Mouse (Mus musculus) hindbrain, embryonic 10.5 days (tissue): Measurements from ENCODE around the gene Madcam1. TPM values are rescaled to one million over a fixed set of nuclear protein-coding genes. Genes with fewer than 3 reads are reported as not detected.

ENCODE experiments used
- DNase-seq: peaks from one replicate; pipeline ENCODE4 v3.0.0-alpha.2; 2017; ENCODE audit warnings: low spot score
- H3K27ac ChIP-seq: fragments of 300-500 bp; sonication (generic); 2 replicates; pipeline ENCODE4 v1.5.1; 2016; ENCODE audit warnings: mild to moderate bottlenecking, moderate library complexity
- H3K27me3 ChIP-seq: fragments of 300-500 bp; sonication (generic); 2 replicates; pipeline ENCODE4 v1.6.1; 2016; ENCODE audit warnings: mild to moderate bottlenecking; ENCODE audit not compliant: poor library complexity, insufficient read depth, severe bottlenecking
- H3K36me3 ChIP-seq: fragments of 300-500 bp; sonication (generic); 2 replicates; pipeline ENCODE4 v1.6.1; 2016; ENCODE audit warnings: mild to moderate bottlenecking, moderate library complexity
- H3K4me1 ChIP-seq: fragments of 300-500 bp; sonication (generic); replicated peaks from 2 replicates; pipeline ENCODE4 v1.6.1; 2016; ENCODE audit warnings: mild to moderate bottlenecking
- H3K4me3 ChIP-seq: fragments of 300-500 bp; sonication (generic); 2 replicates; pipeline ENCODE4 v1.5.1; 2016; ENCODE audit warnings: mild to moderate bottlenecking, moderate library complexity
- H3K9me3 ChIP-seq: fragments of 300-500 bp; sonication (generic); 2 replicates; pipeline ENCODE4 v1.6.1; 2016; ENCODE audit warnings: mild to moderate bottlenecking, moderate library complexity
- WGBS: fragments of 180-500 bp; shearing (Covaris S2); methylation state at CpG from one replicate; pipeline ENCODE4 v1.1.7; 2016; 5-methylcytosine and 5-hydroxymethylcytosine counted together
- polyA plus RNA-seq: library from polyadenylated mRNA; unstranded; fragments of >200 nt; fragmentation: Nextera tagmentation; extraction: Ambion mirVana; gene quantifications from 2 replicates; pipeline ENCODE4 v1.2.1, GENCODE M21; 2016

Madcam1 gene
- polyA plus RNA-seq, 1 experiment from 2014 or later, result 1.5 TPM

- DNase-seq, result peak; percentile 86
- H3K4me3 ChIP-seq, result peak overlapping the region; percentile 77
- under 1% methylated on average over 47 of the region's 47 CpGs for WGBS
These were observed 5.3 kb downstream of the Madcam1 start for GRCm38 (mm10) chr10:79669576-79670057.

GRCm38 (mm10) chr10:79670071-79670888, 5.9 kb downstream of the Madcam1 start:
- no peaks in the 10 kb centered on the region for H3K9me3 ChIP-seq

More at GRCm38 (mm10) chr10:79669576-79670057, 5.3 kb downstream of the Madcam1 start:
- Histone ChIP-seq H3K27ac (peak overlapping the region; percentile 98), H3K4me1 (peaks cover 32% of the 10 kb centered on the region), H3K36me3 (peaks cover 31% of the 10 kb centered on the region), H3K9me3 (no peaks in the 10 kb centered on the region), H3K27me3 (no peaks in the 10 kb centered on the region)

GRCm38 (mm10) chr10:79671396-79672087, 7.2 kb downstream of the Madcam1 start:
- H3K4me3 ChIP-seq, result peak overlapping the region; percentile 77
- H3K9me3 ChIP-seq, result 0 out of 2 replicates have a peak, but pooled peaks cover 3% of the 10 kb centered on the region
- H3K36me3 ChIP-seq, result peaks cover 44% of the 10 kb centered on the region
- 71% methylated on average over 6 of the region's 6 CpGs for WGBS
- peaks cover 6% of the 10 kb centered on the region for H3K27me3 ChIP-seq
- H3K27ac ChIP-seq, result peak overlapping the region; percentile 66
- DNase-seq, result no peak
- peaks cover 39% of the 10 kb centered on the region for H3K4me1 ChIP-seq

More at GRCm38 (mm10) chr10:79670071-79670888, 5.9 kb downstream of the Madcam1 start:
- 35% methylated on average over 15 of the region's 15 CpGs for WGBS
- Histone ChIP-seq H3K4me1 (peaks cover 33% of the 10 kb centered on the region), H3K27me3 (no peaks in the 10 kb centered on the region), H3K27ac (peak overlapping the region; percentile 98), H3K4me3 (peak overlapping the region; percentile 77), H3K36me3 (peaks cover 33% of the 10 kb centered on the region)
- DNase-seq, result no peak

- H3K4me1 ChIP-seq, result peaks cover 39% of the 10 kb centered on the region
- H3K9me3 ChIP-seq, result 0 out of 2 replicates have a peak, but pooled peaks cover 3% of the 10 kb centered on the region
- H3K36me3 ChIP-seq, result peaks cover 46% of the 10 kb centered on the region
- 69% methylated on average over 3 of the region's 3 CpGs for WGBS
- peak overlapping the region; percentile 16 for H3K4me3 ChIP-seq
- H3K27me3 ChIP-seq, result peaks cover 6% of the 10 kb centered on the region
- DNase-seq, result no peak
- H3K27ac ChIP-seq, result peak overlapping the region; percentile 66
These were observed 7.7 kb downstream of the Madcam1 start for GRCm38 (mm10) chr10:79672088-79672455.

- H3K9me3 ChIP-seq, result 0 out of 2 replicates have a peak, but pooled peaks cover 3% of the 10 kb centered on the region
- no peak for DNase-seq
- H3K4me1 ChIP-seq, result peaks cover 38% of the 10 kb centered on the region
- no peak overlapping the region for H3K4me3 ChIP-seq
- WGBS, result 87% methylated on average over 3 of the region's 3 CpGs
- no peak overlapping the region for H3K27ac ChIP-seq
- peaks cover 6% of the 10 kb centered on the region for H3K27me3 ChIP-seq
- H3K36me3 ChIP-seq, result peaks cover 46% of the 10 kb centered on the region
These were observed 8.7 kb downstream of the Madcam1 start for GRCm38 (mm10) chr10:79673054-79673453.

- H3K27ac ChIP-seq, result no peak overlapping the region
- DNase-seq, result no peak
- 0 out of 2 replicates have a peak overlapping the region, but pooled peaks have one; percentile 2 for H3K4me3 ChIP-seq
These were observed 11.1 kb downstream of the Madcam1 start for GRCm38 (mm10) chr10:79675346-79676035.

GRCm38 (mm10) chr10:79680606-79681495, 16.5 kb downstream of the Madcam1 start:
- no peak for DNase-seq
- peaks cover 29% of the 10 kb centered on the region for H3K36me3 ChIP-seq
- peak overlapping the region; percentile 96 for H3K4me3 ChIP-seq
- H3K4me1 ChIP-seq, result peaks cover 37% of the 10 kb centered on the region
- 40% methylated on average over 11 of the region's 11 CpGs for WGBS
- peaks cover 2% of the 10 kb centered on the region for H3K27me3 ChIP-seq
- H3K9me3 ChIP-seq, result no peaks in the 10 kb centered on the region
- H3K27ac ChIP-seq, result peak overlapping the region; percentile 90

More at GRCm38 (mm10) chr10:79675346-79676035, 11.1 kb downstream of the Madcam1 start:
- Histone ChIP-seq H3K36me3 (peaks cover 46% of the 10 kb centered on the region), H3K9me3 (0 out of 2 replicates have a peak, but pooled peaks cover 3% of the 10 kb centered on the region), H3K4me1 (peaks cover 26% of the 10 kb centered on the region), H3K27me3 (peaks cover 6% of the 10 kb centered on the region)
- 50% methylated on average over 44 of the region's 44 CpGs for WGBS

- under 1% methylated on average over 83 of the region's 84 CpGs for WGBS
- DNase-seq, result peak; percentile 99
- Histone ChIP-seq H3K4me1 (peaks cover 34% of the 10 kb centered on the region), H3K27me3 (no peaks in the 10 kb centered on the region), H3K4me3 (peak within 1 kb of the TSS; percentile 96), H3K27ac (peak within 1 kb of the TSS; percentile 90), H3K36me3 (peaks cover 31% of the 10 kb centered on the region), H3K9me3 (no peaks in the 10 kb centered on the region)
These were observed 17.4 kb downstream of the Madcam1 start, which contains the start of gene Cdc34 for GRCm38 (mm10) chr10:79681591-79682245. Gene Cdc34, plus strand, starts transcription at chr10:79682195.

GRCm38 (mm10) chr10:79682551-79682915, 18.2 kb downstream of the Madcam1 start:
- peak; percentile 37 for DNase-seq
- H3K27ac ChIP-seq, result peak overlapping the region; percentile 90
- WGBS, result 0% methylated on average over 10 of the region's 10 CpGs
- H3K27me3 ChIP-seq, result no peaks in the 10 kb centered on the region
- peaks cover 34% of the 10 kb centered on the region for H3K4me1 ChIP-seq
- H3K4me3 ChIP-seq, result peak overlapping the region; percentile 96
- H3K36me3 ChIP-seq, result peaks cover 39% of the 10 kb centered on the region
- no peaks in the 10 kb centered on the region for H3K9me3 ChIP-seq

GRCm38 (mm10) chr10:79682916-79683582, 18.7 kb downstream of the Madcam1 start:
- DNase-seq, result peak; percentile 60
- Histone ChIP-seq H3K4me3 (peak overlapping the region; percentile 96), H3K36me3 (peaks cover 44% of the 10 kb centered on the region), H3K27me3 (no peaks in the 10 kb centered on the region), H3K27ac (peak overlapping the region; percentile 90), H3K9me3 (no peaks in the 10 kb centered on the region), H3K4me1 (peaks cover 34% of the 10 kb centered on the region)
- 6% methylated on average over 10 of the region's 10 CpGs for WGBS
